ENCODE assay signal across 18 mouse cellular contexts in genomic region chr3:41041241-41041640, GRCm38 (mm10).
"Had no signal": no experiment of that assay in that cellular context is flagged by ENCODE, and none has a peak within 500 bp of the region (broad histone marks: within the 10 kb centered on the region; RNA-seq: fewer than 3 reads in every experiment).

No protein-coding gene starts in this region.

- H3K27me3 ChIP-seq: midbrain, embryonic 12.5 days; neural tube, embryonic 13.5 days; neural tube, embryonic 15.5 days had no signal

- H3K27ac ChIP-seq: midbrain, embryonic 10.5 days; midbrain, embryonic 12.5 days; neural tube, embryonic 13.5 days; neural tube, embryonic 15.5 days had no signal

- H3K9ac ChIP-seq: lung, embryonic 14.5 days; midbrain, embryonic 12.5 days; neural tube, embryonic 13.5 days; neural tube, embryonic 15.5 days had no signal

- H3K9me3 ChIP-seq: midbrain, embryonic 10.5 days; midbrain, embryonic 12.5 days; neural tube, embryonic 13.5 days; neural tube, embryonic 15.5 days had no signal

- DNase-seq: lung, adult 18-20 months; lung, embryonic 14.5 days; lung, postnatal 10 days; lung, postnatal 4 days; midbrain, embryonic 14.5 days; retina, postnatal 1 day; right cerebral cortex, adult 18-20 months; right cerebral cortex, postnatal 25 days; right cerebral cortex, postnatal 4 days; spleen, adult 18-20 months; thymus, adult 18-20 months; thymus, postnatal 14 days; thymus, postnatal 36 days had no signal

- H3K4me2 ChIP-seq: lung, embryonic 14.5 days; midbrain, embryonic 12.5 days; neural tube, embryonic 13.5 days; neural tube, embryonic 15.5 days had no signal

- H3K4me1 ChIP-seq: midbrain, embryonic 12.5 days; neural tube, embryonic 13.5 days; neural tube, embryonic 15.5 days had no signal

- H3K36me3 ChIP-seq: midbrain, embryonic 10.5 days; midbrain, embryonic 12.5 days; neural tube, embryonic 13.5 days; neural tube, embryonic 15.5 days had no signal

- H3K4me3 ChIP-seq: midbrain, embryonic 10.5 days; midbrain, embryonic 12.5 days; myocyte; neural tube, embryonic 13.5 days; neural tube, embryonic 15.5 days had no signal
